Mouse (Mus musculus): ENCODE data around the gene Inmt.

GRCm38 (mm10) chr6:55214541-55214940, 39.7 kb upstream of the Inmt start:
- TF ChIP-seq POLR2A (IDR thresholded peaks at IDR 0.05; ENCODE audit: extremely low read depth, insufficient read depth, low read length) (no peak), CTCF (IDR thresholded peaks at IDR 0.05; ENCODE audit: low read depth, low read length) (no peak)

Measured in liver, adult 2 months (tissue).